Mouse (Mus musculus) megakaryocyte, embryonic 14.5 days (primary cell): Measurements from ENCODE around the gene Ginm1.

Source experiments
- FLI1 ChIP-seq: IDR thresholded peaks from 2 replicates; pipeline ENCODE4 v1.6.1; 2012; ENCODE audit warnings: low read length, inconsistent platforms, mixed read lengths
- GATA1 ChIP-seq: IDR thresholded peaks from 3 replicates; pipeline ENCODE4 v1.6.1; 2012; ENCODE audit warnings: mixed read lengths, low read length, inconsistent platforms, borderline replicate concordance

- TF ChIP-seq GATA1 (no peak), FLI1 (no peak)
These were observed 322 bp downstream of the Ginm1 start for GRCm38 (mm10) chr10:7792254-7792750.
